Mouse (Mus musculus) ES-Bruce4 (cell line): ENCODE data around the gene Cspg4. TPM values are rescaled to one million over a fixed set of nuclear protein-coding genes. Genes with fewer than 3 reads are reported as not detected.

Experiments used
- H3K27ac ChIP-seq: 2 replicates; pipeline ENCODE4 v1.5.1; 2012; ENCODE audit warnings: low read length, inconsistent platforms; ENCODE audit not compliant: insufficient read depth
- H3K27me3 ChIP-seq: 2 replicates; pipeline ENCODE4 v1.6.1; 2012; ENCODE audit warnings: mild to moderate bottlenecking, low read length, inconsistent platforms; ENCODE audit not compliant: control insufficient read depth, poor library complexity, insufficient read depth, severe bottlenecking
- H3K36me3 ChIP-seq: 2 replicates; pipeline ENCODE4 v1.6.1; 2012; ENCODE audit warnings: inconsistent platforms, mild to moderate bottlenecking, low read length, moderate library complexity; ENCODE audit not compliant: control insufficient read depth, poor library complexity, insufficient read depth, severe bottlenecking
- H3K4me1 ChIP-seq: one replicate; pipeline ENCODE4 v1.8.1; 2011; ENCODE audit warnings: low read length; ENCODE audit not compliant: control insufficient read depth, insufficient read depth
- H3K4me3 ChIP-seq: 2 replicates; pipeline ENCODE4 v1.5.1; 2011; ENCODE audit warnings: low read depth, mild to moderate bottlenecking, low read length
- H3K9ac ChIP-seq: 2 replicates; pipeline ENCODE4 v1.6.1; 2012; ENCODE audit warnings: low read depth, mild to moderate bottlenecking, inconsistent platforms; ENCODE audit not compliant: poor library complexity, severe bottlenecking
- H3K9me3 ChIP-seq: replicated peaks from 2 replicates; pipeline ENCODE4 v1.6.1; 2012; ENCODE audit warnings: mild to moderate bottlenecking, low read length, inconsistent platforms; ENCODE audit not compliant: control insufficient read depth, poor library complexity, insufficient read depth, severe bottlenecking
- CTCF ChIP-seq: IDR thresholded peaks from one replicate; pipeline ENCODE4 v1.8.1; 2011; ENCODE audit warnings: low read depth, low read length
- EP300 ChIP-seq: IDR thresholded peaks from 2 replicates; pipeline ENCODE4 v1.6.1; 2011; ENCODE audit warnings: low read depth, low read length; ENCODE audit not compliant: insufficient read depth
- POLR2A ChIP-seq: IDR thresholded peaks from one replicate; pipeline ENCODE4 v1.8.1; 2011; ENCODE audit warnings: low read length; ENCODE audit not compliant: insufficient read depth
- polyA plus RNA-seq: library from polyadenylated mRNA; stranded (reverse); fragments of >200 nt; gene quantifications from 2 replicates; pipeline ENCODE4 v1.2.4, GENCODE M21; 2011; ENCODE audit warnings: low read depth; ENCODE audit not compliant: missing spikeins, insufficient read depth, insufficient read length

Cspg4 gene
- polyA plus RNA-seq, 1 experiment, result 0.48 TPM

GRCm38 (mm10) chr9:56843679-56844188 is 21.1 kb upstream of the Cspg4 start:
- TF ChIP-seq EP300 (no peak), CTCF (peak; percentile 73), POLR2A (no peak)
- no peaks in the 10 kb centered on the region for H3K27me3 ChIP-seq
- H3K4me1 ChIP-seq, result no peaks in the 10 kb centered on the region
- no peaks in the 10 kb centered on the region for H3K36me3 ChIP-seq
- H3K9me3 ChIP-seq, result no peaks in the 10 kb centered on the region
- H3K27ac ChIP-seq, result no peak overlapping the region
- H3K9ac ChIP-seq, result no peak overlapping the region
- no peak overlapping the region for H3K4me3 ChIP-seq

DNA sequence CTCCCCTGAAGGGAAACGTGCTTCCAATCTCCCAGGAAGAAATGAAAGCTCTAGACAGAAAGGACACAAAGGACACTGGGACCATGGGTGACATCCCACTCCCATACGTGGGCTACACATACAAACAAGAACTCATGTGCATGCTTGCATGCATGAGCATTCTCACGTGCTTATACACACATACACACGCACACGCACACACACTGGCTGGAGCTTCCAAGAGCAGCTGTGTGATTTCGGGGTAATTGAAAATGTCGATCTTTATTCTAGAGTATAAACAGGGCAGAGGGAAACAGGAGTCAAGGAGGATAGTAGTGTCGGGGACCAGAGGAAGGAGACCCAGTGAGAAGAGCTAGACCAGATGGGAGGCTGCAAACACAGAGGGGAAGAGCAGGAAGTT is 20.2 kb upstream of the Cspg4 start:
- H3K27ac ChIP-seq, result no peak overlapping the region
- TF ChIP-seq CTCF (no peak), EP300 (no peak), POLR2A (no peak)
- no peak overlapping the region for H3K9ac ChIP-seq
- H3K9me3 ChIP-seq, result no peaks in the 10 kb centered on the region
- H3K27me3 ChIP-seq, result no peaks in the 10 kb centered on the region
- no peak overlapping the region for H3K4me3 ChIP-seq
- H3K36me3 ChIP-seq, result no peaks in the 10 kb centered on the region
- H3K4me1 ChIP-seq, result no peaks in the 10 kb centered on the region

DNA sequence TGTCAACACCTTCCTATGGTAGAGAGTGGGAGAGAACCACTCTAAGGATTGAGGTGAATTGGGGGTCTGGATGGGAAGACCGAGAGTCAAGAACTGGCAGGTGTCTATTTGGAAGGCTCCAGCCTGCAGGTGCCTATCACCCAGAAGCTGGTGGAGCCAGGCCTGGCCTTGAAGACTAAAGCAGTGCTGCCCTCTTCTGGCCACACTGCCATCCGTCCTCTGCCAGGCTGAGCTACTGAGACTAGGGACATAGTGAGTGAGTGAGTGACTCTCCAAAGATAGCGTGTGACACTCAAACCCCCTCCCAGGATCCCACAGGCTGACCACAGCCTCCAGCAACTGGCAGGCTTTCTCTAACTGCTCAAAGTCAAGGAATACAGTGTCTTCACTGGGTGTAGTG is 17.3 kb upstream of the Cspg4 start:
- H3K27ac ChIP-seq, result no peak overlapping the region
- H3K9ac ChIP-seq, result no peak overlapping the region
- no peak overlapping the region for H3K4me3 ChIP-seq
- TF ChIP-seq POLR2A, result no peak
- no peak for TF ChIP-seq EP300
- TF ChIP-seq CTCF, result peak; percentile 96
- H3K36me3 ChIP-seq, result no peaks in the 10 kb centered on the region
- no peaks in the 10 kb centered on the region for H3K4me1 ChIP-seq
- no peaks in the 10 kb centered on the region for H3K27me3 ChIP-seq
- H3K9me3 ChIP-seq, result no peaks in the 10 kb centered on the region

DNA sequence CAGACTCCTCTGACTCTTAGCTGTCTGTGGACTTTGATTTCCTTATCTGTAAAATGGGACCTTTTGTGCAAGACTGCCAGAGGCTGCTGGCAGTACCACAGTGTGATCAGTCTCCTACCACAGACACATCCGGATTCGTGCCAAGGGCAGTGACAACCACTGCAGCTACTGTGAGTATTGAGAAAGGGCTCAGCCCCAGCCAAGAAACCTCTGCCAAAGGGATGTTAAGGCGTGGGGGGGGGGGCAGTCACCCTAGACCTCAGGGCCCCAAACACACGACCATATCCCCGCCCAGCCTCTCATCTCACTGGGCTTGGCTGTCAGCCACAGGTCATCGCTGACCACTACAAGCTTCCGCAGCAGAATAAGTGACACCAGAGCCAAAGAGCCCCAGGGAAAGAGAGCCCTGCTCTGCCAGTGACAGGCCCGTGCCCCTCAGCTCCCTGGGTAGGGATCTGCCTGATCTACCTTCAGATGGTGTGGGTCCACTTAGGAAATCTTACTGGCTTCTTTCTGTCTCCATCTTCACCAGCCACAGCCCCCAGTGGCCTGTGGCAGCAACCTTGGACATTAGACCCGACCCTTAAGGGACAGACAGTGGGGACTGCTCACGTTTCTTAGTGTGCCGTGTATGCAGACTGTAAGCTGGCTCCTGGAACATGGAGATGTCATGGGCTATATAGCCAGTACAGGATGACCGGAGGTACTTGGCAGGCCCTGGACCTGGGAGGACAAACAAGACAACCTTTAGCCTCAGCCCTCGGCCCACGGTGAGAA is 14.5 kb upstream of the Cspg4 start:
- no peak overlapping the region for H3K9ac ChIP-seq
- H3K27ac ChIP-seq, result no peak overlapping the region
- no peaks in the 10 kb centered on the region for H3K4me1 ChIP-seq
- no peak for TF ChIP-seq POLR2A
- H3K36me3 ChIP-seq, result no peaks in the 10 kb centered on the region
- H3K27me3 ChIP-seq, result no peaks in the 10 kb centered on the region
- no peak overlapping the region for H3K4me3 ChIP-seq
- no peaks in the 10 kb centered on the region for H3K9me3 ChIP-seq

DNA sequence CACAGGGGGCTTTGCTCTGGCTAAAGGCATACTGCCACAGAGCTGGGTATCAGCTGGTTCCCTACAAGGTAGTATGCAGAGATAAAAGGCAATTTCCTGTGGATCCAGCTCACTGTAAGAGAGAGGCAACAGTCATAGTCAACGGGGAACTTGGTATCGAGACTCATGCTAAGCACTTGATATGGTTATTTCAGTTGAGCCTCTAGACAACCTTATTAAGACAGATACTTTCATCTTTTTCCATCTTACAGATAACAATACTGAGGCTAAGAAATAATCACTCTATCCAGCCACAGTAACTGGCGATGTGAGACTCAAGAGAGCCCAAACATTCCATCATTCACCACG is 14.0 kb upstream of the Cspg4 start:
- Histone ChIP-seq H3K9ac (no peak overlapping the region), H3K9me3 (no peaks in the 10 kb centered on the region), H3K36me3 (no peaks in the 10 kb centered on the region), H3K27ac (no peak overlapping the region), H3K4me3 (no peak overlapping the region), H3K27me3 (no peaks in the 10 kb centered on the region), H3K4me1 (no peaks in the 10 kb centered on the region)
- TF ChIP-seq CTCF (no peak), POLR2A (no peak), EP300 (no peak)

DNA sequence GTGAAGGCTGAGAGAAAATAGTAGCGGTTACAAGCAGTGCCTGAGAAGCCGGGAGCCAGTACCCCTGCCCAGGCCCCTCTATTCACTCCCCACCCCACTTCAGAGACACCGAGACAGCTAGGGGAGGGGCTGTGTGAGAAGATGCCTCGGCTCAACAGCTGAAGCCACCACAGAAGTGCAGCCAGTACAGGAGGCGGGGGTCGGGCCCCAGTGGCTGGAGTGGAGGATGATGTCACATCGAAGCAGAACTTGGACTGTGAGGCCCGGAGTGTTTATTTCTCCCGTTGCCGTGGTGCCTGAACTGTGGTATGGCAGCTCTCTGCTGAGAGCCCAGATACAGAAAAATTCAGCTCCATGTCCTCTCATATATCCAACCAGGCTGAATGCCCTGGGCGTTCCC is 13.1 kb upstream of the Cspg4 start:
- H3K9me3 ChIP-seq, result no peaks in the 10 kb centered on the region
- no peaks in the 10 kb centered on the region for H3K4me1 ChIP-seq
- TF ChIP-seq POLR2A (no peak), EP300 (no peak), CTCF (no peak)
- no peak overlapping the region for H3K9ac ChIP-seq
- no peak overlapping the region for H3K4me3 ChIP-seq
- H3K27ac ChIP-seq, result no peak overlapping the region
- H3K36me3 ChIP-seq, result no peaks in the 10 kb centered on the region
- H3K27me3 ChIP-seq, result no peaks in the 10 kb centered on the region
